Mouse (Mus musculus): ENCODE measurements at regions not wholly inside any gene's neighbourhood (a gene's known extent, or its start where the extent isn't known, plus 50 kb on each side); places are given as distances from the start of the nearest gene placed in this dataset.

GRCm38 (mm10) chr5:47334299-47334698, 648.6 kb upstream of the Slit2 start:
- DNase-seq (ENCODE audit: low read depth, low spot score), result no peak

DNA sequence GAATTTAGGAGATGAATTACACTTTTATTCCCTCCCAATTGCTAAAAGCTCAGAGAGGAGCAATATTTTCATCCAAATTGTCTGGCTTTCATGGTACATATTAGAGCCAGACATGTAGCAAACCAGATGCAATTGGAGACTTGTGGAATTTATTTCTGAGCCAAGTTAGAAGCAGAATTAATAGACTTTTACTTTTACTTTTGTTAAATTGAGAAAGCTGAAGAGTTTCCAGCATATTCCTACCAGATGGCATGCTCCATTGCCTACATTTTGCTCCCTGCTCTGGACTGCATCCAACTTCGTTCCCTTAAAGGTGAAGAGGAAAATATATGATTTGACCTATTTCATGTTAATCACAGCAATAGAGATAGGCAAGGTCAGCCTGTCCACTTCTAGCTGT, 646.4 kb upstream of the Slit2 start:
- no peak for DNase-seq (ENCODE audit: low read depth, low spot score)

DNA sequence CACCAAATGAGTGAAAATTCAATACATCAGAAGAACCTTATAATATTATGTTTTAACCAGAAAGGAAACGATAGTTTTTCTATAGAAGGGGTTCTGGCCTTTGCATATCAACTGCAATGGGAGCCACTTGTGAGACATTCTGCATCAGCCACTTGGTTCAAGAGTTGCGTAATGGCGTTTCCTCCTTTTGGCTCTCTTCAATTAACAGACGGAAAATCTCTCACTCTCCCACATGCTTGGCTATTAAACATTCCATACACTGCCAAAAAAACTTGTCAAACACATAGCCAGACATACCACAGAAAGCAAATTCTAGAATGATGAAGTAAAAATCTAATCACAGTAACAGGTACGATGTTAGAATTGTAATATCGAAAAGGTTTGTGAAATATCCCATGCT, 643.1 kb upstream of the Slit2 start:
- DNase-seq (ENCODE audit: low read depth, low spot score), result peak; percentile 53

GRCm38 (mm10) chr5:47370184-47370583, 612.8 kb upstream of the Slit2 start:
- no peak for DNase-seq (ENCODE audit: low read depth, low spot score)

- DNase-seq (ENCODE audit: low read depth, low spot score), result no peak
These were observed 597.0 kb upstream of the Slit2 start for GRCm38 (mm10) chr5:47385930-47386329.

DNA sequence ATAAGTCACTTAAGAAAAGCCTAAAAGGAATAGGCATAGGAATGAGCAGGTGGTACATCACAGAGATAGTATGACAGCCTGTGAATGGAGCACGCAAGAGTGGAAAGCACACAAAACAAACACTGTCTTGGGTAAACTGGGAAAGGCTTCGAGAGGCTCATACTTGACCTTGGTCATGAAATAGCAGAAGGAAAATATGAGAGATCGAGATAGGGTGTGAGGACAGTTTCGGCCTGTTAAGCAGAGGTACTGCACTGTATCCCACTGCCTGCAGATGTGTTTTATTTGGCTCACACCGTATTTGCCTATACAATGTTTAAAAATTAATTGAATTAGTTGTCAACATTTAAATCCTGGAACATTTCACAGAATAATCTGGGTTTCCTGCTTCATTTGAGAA, 596.2 kb upstream of the Slit2 start:
- DNase-seq (ENCODE audit: low read depth, low spot score), result no peak

DNA sequence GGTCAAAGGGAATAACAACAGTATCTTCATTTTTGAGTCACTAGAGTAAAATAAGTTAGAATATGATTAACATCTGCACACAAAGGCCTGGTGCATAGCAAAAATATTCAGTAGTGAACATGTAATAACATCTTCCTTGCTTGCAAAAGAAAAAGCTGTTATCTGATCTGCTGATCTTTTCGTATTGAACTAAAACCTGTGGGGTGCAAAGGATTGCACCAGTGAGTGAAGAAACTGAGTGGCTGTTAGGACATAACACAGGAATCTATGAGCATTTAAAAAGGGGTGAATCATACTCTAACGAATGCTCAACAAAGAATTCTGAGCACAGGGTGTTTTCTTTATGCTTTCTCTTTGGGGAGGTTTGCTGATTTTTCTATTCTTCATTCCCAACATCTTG, 592.2 kb upstream of the Slit2 start:
- DNase-seq (ENCODE audit: low read depth, low spot score), result peak; percentile 15

DNA sequence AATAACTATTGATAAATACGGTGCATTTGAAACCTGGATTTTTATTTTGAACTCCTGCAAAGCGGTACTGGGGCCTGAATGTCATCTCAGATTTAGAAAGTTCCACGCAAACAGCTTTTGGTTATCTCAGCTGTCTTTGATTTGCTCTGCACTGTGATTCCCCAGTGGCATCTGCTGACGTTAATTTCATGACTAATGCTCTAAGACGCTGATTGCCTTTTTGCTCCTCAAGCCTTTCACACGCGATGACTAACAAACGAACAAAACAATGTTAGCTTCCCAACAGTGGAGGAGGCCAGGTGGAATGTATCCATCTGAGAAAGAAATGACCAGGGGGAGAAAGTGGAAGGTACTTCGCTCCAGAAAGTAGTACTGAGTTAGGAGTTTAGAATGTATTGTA, 586.1 kb upstream of the Slit2 start:
- DNase-seq (ENCODE audit: low read depth, low spot score), result peak; percentile 93

GRCm38 (mm10) chr5:47421916-47422315, 561.0 kb upstream of the Slit2 start:
- DNase-seq (ENCODE audit: low read depth, low spot score), result no peak

DNA sequence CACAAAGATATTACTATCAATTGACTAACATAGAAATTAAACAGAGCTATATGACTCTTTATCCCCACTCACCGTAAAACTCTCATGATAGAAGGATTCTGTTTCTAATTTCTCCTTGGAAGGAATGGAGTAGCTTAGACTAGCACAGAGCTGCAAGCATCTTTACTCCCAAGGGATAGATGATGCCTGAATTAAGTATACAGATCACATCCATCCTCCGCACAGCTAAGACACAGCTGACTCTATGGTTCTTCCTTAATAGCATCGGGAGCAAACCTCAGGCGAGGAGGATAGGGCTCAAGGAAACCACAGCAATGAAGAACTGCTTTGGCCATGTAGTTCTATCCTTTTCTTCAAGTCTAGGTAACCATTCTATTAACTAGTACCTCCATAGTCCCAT, 556.9 kb upstream of the Slit2 start:
- DNase-seq (ENCODE audit: low read depth, low spot score), result no peak

DNA sequence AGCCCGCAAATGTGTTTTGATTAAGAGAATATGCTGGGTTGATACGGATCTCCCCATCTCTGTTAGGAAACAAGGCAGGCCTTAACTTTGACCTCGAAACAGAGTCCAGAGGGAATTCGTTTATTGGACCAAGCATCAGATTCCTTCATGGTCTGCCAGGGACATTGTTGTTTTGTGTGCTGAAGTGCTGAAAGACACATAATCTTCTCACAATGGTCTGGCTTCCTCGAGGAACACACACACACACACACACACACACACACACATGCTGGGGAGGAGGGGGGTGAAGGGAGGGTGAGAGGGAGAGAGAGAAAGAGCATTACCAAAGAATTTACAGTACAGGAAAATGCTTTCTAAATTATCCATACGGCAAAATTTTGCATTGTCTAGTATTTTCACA, 556.5 kb upstream of the Slit2 start:
- no peak for DNase-seq (ENCODE audit: low read depth, low spot score)

- no peak for DNase-seq (ENCODE audit: low read depth, low spot score)
These were observed 553.4 kb upstream of the Slit2 start for GRCm38 (mm10) chr5:47429217-47430172.

DNA sequence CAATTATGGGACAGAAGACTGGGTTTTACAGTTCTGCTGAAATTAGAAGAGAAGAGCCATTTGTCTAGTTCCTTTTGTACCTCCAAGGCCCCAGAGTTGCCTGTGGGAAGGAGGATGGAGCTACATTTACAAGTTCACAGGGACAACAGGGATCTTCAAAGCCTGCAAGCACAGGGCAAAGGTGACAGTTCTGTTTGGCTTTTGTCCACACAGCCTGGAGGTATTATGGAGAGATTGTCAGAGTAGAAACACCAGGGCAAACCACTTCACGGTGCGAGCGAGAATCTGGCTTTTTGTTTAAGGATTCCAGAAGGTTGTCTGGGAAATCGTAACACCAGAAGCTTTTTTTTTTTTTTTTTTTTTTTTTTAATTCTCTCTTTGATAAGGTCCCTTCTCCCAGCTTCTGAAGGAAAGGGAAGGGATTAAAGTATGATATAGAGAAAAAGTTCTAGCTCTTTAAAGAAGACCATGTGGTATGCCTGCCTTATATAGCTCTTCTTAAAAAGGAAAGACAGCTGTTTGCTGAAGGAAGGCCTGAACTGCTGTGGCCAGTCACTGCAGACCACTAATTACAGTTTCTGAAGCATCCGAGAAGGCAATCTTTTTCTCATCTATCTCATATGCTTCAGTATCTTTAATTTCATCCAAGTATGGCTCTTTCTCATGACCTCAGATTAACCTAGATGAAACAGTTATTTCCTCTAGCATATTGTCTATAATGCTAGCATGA, 551.2 kb upstream of the Slit2 start:
- no peak for DNase-seq (ENCODE audit: low read depth, low spot score)

GRCm38 (mm10) chr5:47436455-47436854, 546.5 kb upstream of the Slit2 start:
- no peak for DNase-seq (ENCODE audit: low read depth, low spot score)

DNA sequence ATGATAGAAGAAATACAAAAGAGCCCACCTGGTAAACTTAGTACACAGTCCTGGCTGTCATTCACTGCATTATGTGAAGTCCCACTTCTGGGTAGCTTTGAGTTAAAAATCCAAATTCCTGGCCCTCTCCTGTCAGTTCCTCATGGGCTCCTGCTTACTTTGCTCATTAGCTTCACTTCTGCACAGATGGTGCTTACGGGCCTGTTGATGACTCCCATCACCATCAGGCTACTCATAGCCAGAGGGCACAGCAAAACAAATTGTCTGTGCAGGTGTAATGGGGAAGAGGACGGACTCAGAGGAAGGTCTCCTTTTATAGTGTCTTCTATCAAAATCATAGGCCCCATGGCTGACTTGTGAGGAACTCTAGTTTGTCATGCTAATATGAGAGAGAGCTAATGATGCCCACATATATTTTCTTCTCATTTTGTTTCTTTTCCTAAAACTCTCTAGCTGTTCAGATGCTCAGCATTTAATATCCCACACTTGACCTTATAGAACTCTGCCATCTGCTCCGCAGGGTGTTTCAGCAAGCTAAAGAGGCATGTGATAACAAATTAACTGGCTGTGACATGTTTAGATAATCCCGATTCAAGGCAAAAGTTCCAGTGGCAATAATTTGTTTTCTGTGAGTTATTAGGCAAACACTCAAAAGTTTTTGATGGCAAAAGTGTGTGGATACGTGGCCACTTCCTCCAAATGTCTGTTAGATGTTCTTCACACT, 536.5 kb upstream of the Slit2 start:
- DNase-seq (ENCODE audit: low read depth, low spot score), result no peak

- DNase-seq (ENCODE audit: low read depth, low spot score), result no peak
These were observed 518.1 kb upstream of the Slit2 start for GRCm38 (mm10) chr5:47464848-47465247.

DNA sequence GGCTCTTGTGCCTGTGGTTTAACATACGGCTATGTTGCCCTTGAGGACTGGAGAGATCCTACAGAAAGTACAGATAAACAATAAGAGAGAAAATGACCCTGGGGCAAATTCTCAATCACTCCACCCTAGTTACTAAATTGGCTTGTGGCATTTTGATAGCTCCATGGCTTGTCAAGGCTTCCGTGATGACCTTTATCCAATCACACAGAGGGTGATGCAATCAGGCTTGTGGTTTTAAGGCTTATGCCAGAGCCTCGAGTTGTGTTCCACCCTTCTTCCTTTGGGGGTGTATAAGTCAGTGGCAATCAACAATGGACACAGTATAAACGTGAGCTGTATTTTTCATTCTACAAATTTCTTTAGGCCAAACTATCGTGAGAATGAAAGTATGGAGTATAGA, 513.5 kb upstream of the Slit2 start:
- DNase-seq (ENCODE audit: low read depth, low spot score), result peak; percentile 97

- DNase-seq (ENCODE audit: low read depth, low spot score), result peak; percentile 97
These were observed 510.7 kb upstream of the Slit2 start for GRCm38 (mm10) chr5:47472027-47472825.

DNA sequence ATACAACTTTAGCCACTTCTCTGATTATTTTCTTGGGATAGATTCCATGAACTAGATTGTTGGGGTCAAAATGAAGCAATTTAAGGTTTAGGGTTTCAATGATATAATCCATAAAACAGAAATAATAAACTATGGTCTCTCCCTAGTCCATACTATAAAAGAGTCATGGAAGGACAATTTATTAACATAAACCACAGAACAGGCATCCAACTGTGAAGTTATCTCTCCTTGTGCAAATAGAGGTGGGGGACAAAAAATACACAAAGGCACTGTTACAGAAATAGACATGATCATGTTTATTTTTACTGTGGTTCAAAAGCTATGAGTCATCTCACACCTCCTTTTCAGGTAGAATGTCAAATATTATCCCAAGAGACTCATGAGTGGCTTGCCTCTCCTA, 503.0 kb upstream of the Slit2 start:
- DNase-seq (ENCODE audit: low read depth, low spot score), result no peak

- no peak for DNase-seq (ENCODE audit: low read depth, low spot score)
These were observed 486.7 kb upstream of the Slit2 start for GRCm38 (mm10) chr5:47496218-47496617.

DNA sequence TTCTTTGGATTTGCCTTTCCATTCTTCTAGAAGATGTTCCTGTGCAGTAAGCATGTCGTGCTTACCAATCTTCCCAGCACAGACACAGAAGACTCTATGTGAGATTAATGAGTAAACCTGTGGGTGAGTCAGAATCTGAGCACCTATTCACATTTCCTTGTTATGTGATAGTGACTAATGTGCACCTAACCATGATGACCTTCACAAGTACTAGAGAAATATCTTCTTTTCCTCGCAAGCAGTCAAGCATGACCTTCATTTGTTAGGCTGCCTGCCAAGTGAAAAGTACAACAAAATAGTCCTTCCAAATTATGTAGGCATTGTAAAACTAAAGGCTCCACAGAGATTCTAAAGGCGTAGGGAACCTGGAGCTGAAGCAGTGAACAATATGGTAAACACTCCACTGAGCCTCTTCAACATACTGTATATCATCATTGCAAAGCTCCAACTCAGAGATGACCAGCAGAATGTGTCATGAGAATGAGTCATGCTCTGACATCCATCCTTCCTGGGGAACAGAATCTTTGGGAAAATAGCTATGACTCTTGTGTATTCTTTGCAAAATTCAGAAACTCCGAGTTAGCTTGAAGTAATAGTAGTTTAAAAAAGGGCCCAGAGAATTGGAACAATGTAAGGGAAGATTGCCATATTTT, 480.0 kb upstream of the Slit2 start:
- DNase-seq (ENCODE audit: low read depth, low spot score), result peak; percentile 89

All from 3T3-L1 (cell line).